Mouse (Mus musculus) cortical plate, adult 2 months (tissue): ENCODE data around the gene Gm10961. TPM values are rescaled to one million over a fixed set of nuclear protein-coding genes. Genes with fewer than 3 reads are reported as not detected.
A peak's percentile ranks its signal among the peaks of the same experiment; 100 is the strongest.

ENCODE experiments used
- H3K27ac ChIP-seq: fragments of 200-500 bp; 2 replicates; pipeline ENCODE4 v1.5.1; 2012; ENCODE audit warnings: low read length, control low read depth, inconsistent platforms; ENCODE audit not compliant: insufficient read depth
- H3K4me1 ChIP-seq: fragments of 200-500 bp; 2 replicates; pipeline ENCODE4 v1.6.1; 2011; ENCODE audit warnings: low read length; ENCODE audit not compliant: control insufficient read depth, insufficient read depth
- H3K4me3 ChIP-seq: fragments of 200-500 bp; 2 replicates; pipeline ENCODE4 v1.5.1; 2011; ENCODE audit warnings: mild to moderate bottlenecking, low read length, control low read depth; ENCODE audit not compliant: insufficient read depth
- CTCF ChIP-seq: fragments of 200-500 bp; IDR thresholded peaks from 2 replicates; pipeline ENCODE4 v1.5.1; 2011; ENCODE audit warnings: mild to moderate bottlenecking, control low read depth, low read length; ENCODE audit not compliant: insufficient read depth; ENCODE audit errors: extremely low read depth
- POLR2A ChIP-seq: fragments of 200-500 bp; IDR thresholded peaks from 2 replicates; pipeline ENCODE4 v1.6.1; 2011; ENCODE audit warnings: mild to moderate bottlenecking, low read length, control low read depth; ENCODE audit not compliant: insufficient read depth; ENCODE audit errors: extremely low read depth
- polyA plus RNA-seq: library from polyadenylated mRNA; depleted of rRNA; stranded (reverse); fragments of >200 nt; gene quantifications from 2 replicates; pipeline ENCODE4 v1.2.3, GENCODE M21; 2012; rRNA removed

The Gm10961 gene
- not detected in 2 replicates for polyA plus RNA-seq

DNA sequence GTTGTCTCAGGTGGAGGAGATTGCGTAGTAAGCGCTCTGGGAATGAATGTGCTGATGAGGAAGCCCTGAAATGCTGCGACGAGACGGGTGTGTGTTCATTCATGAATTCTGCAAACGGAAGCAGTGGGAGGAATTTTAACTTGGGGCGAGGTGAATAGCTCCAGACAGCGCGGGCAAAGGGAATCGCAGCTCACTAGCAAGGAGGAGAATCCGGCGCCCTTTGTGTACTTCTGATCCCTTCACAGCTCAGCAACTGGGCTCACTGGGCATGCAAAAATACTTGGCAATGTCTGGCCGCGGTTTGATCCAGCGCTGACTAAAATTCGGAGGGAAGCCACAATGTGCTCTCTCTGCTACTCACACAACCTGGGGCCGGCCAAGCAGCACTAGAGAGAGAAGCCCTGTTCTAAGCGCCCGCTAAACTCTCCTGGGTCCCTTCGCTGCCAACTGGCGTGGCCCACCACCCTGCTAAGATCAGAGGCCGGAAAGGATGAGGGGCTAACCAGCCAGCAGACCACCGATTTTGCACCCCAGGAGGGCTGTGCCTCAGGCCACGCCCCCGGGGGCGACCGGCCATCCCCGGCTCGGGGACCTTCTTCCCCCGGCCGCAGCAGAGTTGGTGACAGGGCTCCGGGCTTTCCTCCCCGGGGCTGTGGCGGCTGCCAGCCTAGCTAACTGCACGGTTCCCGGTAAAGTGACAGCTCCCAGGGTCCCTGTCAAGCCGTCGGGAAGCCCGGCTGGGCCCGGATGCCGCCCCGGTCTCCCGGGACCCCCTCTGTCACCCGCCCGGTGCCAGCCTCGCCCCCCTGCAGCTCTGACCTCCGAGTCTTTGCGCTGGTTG is at the start of gene Gm10961:
Gene Gm10961 (plus strand): TSS at position 641 of the 841 bp plus-strand sequence.
- peak within 1 kb of the TSS; percentile 43 for H3K4me3 ChIP-seq
- H3K27ac ChIP-seq: peak within 1 kb of the TSS; percentile 82
- H3K4me1 ChIP-seq: peaks cover 2% of the 10 kb centered on the region; the same call in 1 of the 2 replicates
- TF ChIP-seq POLR2A (no peak), CTCF (no peak)

DNA sequence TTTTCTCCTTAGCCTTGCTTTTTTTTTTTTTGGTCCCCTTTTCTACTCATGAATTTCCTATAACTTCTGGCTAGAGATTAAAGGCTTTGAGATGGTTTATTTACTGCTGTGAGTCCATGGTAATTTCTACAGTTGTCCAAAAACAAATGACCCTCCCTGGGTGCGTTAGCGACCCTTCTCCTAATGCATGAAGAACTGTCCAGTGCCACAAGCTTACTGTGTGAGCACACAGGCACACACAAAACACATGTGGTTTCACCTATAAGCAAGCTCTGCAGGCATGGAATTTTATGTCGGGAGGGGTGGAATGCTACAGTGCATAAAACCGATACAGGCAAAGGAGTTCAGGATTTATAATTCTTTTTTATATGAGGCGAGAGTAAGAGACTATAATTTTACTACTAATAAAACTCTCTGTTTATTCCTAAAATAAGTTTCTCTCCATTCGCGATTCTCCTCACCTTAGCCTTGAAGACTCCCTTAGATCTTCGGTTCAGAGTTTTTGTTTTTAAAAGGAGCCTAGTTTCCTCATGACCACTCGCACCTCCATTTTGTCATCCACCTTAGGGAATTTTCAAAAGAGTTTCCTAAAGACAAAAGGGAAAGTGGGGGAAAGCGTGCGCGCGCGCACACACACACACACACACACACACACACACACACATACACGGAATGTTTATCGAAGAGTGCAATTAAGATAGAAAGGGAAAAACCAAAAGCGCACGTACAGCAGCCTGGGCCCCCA is 48.8 kb upstream of the Gm10961 start:
- H3K27ac ChIP-seq: no peak overlapping the region
- TF ChIP-seq POLR2A (no peak), CTCF (no peak)
- no peaks in the 10 kb centered on the region for H3K4me1 ChIP-seq
- no peak overlapping the region for H3K4me3 ChIP-seq

DNA sequence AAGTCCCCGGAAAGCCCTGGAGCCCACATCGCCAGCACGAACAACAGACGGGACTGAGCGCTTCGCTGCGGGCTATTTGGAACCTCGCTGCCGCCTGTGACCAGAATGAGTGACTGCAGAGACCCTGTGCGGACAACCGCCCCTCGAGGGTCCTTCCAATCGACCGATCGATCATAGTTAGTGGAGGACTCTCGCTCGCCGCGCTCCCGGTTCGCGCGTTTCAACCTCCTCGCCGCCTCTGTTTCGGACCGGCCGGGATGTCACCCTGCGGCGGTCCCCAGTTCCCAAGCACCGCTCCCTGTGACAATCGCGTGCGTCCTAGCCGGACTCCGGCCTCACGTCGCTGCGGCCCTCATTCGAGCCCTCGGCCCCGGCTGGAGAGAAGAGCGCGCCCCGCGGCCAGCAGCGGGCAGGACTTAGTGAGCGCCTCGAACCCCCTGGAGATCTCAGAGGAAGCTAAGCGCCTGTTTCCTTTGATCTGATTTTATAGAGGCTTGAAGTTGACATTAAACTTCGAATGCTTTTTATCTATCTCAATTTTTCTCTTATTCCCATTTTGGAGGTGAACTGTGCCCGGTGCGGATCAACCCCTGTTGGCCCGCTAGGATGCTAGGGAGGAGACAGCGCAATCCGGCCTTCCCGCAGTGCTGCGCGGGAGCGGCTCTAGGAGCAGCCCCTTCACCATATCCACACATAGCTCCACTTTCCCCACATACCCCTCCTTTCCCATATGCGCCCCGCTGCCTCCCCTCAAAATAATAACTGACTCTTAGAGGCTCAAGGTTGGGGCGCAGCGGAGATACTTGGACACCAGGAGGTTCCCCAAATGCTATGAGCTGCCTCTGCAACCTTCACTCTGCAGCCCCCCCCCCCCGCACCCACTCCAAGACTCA is 48.0 kb upstream of the Gm10961 start:
- no peaks in the 10 kb centered on the region for H3K4me1 ChIP-seq
- no peak overlapping the region for H3K4me3 ChIP-seq
- TF ChIP-seq POLR2A (no peak), CTCF (no peak)
- H3K27ac ChIP-seq: no peak overlapping the region

GRCm38 (mm10) chr3:107583893-107584292 is 47.2 kb upstream of the Gm10961 start:
- Histone ChIP-seq H3K4me3 (no peak overlapping the region), H3K27ac (no peak overlapping the region), H3K4me1 (no peaks in the 10 kb centered on the region)
- TF ChIP-seq POLR2A (no peak), CTCF (no peak)

GRCm38 (mm10) chr3:107586504-107586903 is 44.6 kb upstream of the Gm10961 start:
- TF ChIP-seq POLR2A: no peak
- no peak for TF ChIP-seq CTCF
- Histone ChIP-seq H3K27ac (no peak overlapping the region), H3K4me3 (no peak overlapping the region), H3K4me1 (no peaks in the 10 kb centered on the region)

DNA sequence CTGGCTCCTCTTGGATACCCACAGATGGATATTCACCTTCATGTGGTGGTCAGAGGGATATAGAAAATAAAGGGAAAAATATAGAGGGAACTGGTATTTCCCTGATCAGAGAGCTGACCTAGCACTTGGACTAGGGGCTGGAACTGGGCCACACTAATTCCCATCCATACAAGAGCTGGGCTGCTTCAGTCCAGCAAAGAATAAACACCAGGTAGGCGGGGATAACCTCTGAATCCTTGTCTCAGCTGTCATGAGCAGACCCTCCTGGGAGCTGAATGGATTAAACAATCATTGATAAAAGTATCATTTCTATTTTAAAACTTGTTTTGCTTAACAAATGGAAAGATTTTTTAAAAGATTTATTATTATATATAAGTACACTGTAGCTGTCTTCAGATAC is 39.5 kb upstream of the Gm10961 start:
- Histone ChIP-seq H3K27ac (no peak overlapping the region), H3K4me3 (no peak overlapping the region), H3K4me1 (no peaks in the 10 kb centered on the region)
- no peak for TF ChIP-seq CTCF
- no peak for TF ChIP-seq POLR2A

DNA sequence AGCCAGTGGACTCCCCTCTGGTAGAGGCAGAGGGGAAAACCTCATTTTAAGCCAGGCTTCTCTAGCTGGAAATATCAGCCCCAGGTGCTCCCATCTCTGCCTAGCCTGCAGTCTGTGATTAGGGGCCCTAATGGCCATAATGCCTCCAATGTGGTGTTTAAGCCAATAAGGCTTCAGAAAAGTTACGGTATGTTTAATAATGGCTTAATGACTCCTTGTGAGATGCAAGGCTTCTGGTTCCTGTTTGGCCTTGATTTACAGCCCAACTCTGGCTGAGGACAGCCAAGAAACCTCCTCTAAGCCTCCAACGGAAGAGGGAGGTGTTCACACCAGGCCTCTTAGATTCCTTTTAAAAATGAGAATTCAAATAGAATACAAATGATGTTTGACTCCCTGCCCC is 37.5 kb upstream of the Gm10961 start:
- Histone ChIP-seq H3K27ac (no peak overlapping the region), H3K4me3 (no peak overlapping the region), H3K4me1 (no peaks in the 10 kb centered on the region)
- no peak for TF ChIP-seq CTCF
- TF ChIP-seq POLR2A: no peak

DNA sequence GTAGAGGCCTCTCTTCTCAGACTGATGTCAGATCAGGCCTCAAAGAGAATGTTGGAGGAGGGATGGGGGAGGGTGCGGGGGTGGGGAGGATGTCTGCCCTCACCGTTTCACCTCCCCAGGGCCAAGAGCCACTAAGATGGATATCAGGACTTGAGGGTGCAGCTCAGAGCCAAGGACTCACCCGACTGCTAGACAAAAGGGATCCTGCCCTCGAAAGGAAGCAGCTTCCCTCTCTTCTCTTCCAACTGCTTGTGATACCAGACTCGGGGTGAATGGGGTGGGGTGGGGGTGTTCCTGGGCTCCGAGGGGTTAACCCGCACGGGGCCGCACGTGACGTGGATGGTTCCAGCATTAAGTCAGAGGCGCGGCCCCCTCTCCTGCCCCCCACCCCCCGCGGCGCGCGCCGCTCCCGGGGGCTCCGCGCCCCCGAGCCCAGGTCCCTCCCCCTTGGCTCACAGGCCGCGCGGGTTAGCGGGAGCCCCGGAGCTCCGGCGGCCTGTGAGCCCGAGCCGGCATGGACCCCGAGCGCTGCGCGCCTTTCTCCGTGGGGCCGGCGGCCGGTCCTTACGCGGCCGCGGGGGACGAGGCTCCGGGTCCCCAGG is 36.4 kb upstream of the Gm10961 start, which contains the start of gene Alx3:
Gene Alx3 (plus strand): TSS at position 370 of the 602 bp plus-strand sequence.
- Histone ChIP-seq H3K27ac (no peak within 1 kb of the TSS), H3K4me1 (no peaks in the 10 kb centered on the region), H3K4me3 (no peak within 1 kb of the TSS)
- no peak for TF ChIP-seq CTCF
- TF ChIP-seq POLR2A: no peak
